Mouse (Mus musculus): ENCODE results near the gene Otx1.

GRCm38 (mm10) chr11:22020602-22021001 lies 17.9 kb upstream of the Otx1 start:
- TF ChIP-seq POLR2A (IDR thresholded peaks at IDR 0.05; ENCODE audit: insufficient read depth, low read depth, low read length) (no peak), CTCF (IDR thresholded peaks at IDR 0.05; ENCODE audit: insufficient read depth, low read depth, low read length) (no peak)
